25 mouse cellular contexts compared by ENCODE assay signal in genomic region chr13:19422521-19422920, GRCm38 (mm10).
"Had no signal": no experiment of that assay in that cellular context is flagged by ENCODE, and none has a peak within 500 bp of the region (broad histone marks: within the 10 kb centered on the region; RNA-seq: fewer than 3 reads in every experiment).

No protein-coding gene starts in this region.

- H3K27ac ChIP-seq: gastrocnemius, adult 2 months; heart, adult 2 months; heart, embryonic 13.5 days; heart, embryonic 15.5 days; hindbrain, embryonic 10.5 days; hindbrain, embryonic 12.5 days; hindbrain, embryonic 14.5 days; intestine, embryonic 15.5 days; limb, embryonic 10.5 days; limb, embryonic 12.5 days; liver, embryonic 13.5 days; liver, embryonic 15.5 days had no signal

- H3K4me3 ChIP-seq: gastrocnemius, adult 2 months; heart, adult 2 months; heart, embryonic 13.5 days; heart, embryonic 15.5 days; hindbrain, embryonic 10.5 days; hindbrain, embryonic 12.5 days; intestine, embryonic 15.5 days; limb, embryonic 10.5 days; limb, embryonic 12.5 days; liver, embryonic 13.5 days; liver, embryonic 15.5 days had no signal

- ATAC-seq: hindbrain, embryonic 16.5 days; inflammation-experienced regulatory T-cells, adult 6 months; intestine, embryonic 15.5 days; intestine, postnatal 0 days had no signal

- DNase-seq: gastrocnemius, adult 2 months; gastrocnemius, postnatal 10 days; gastrocnemius, postnatal 36 days; heart, adult 11 months; heart, adult 2 months; heart, postnatal 4 days; kidney, adult 18-20 months; kidney, adult 8-10 months; kidney, postnatal 10 days; kidney, postnatal 25 days; kidney, postnatal 4 days; liver; liver, embryonic 13.5 days had no signal
